Mouse (Mus musculus): ENCODE data around the gene Klrb1c.
A peak's percentile ranks its signal among the peaks of the same experiment; 100 is the strongest.
"Not testable (repeated sequence)": the region's sequence is repeated elsewhere in the genome, so short reads cannot be mapped to it uniquely, and the experiment has no call there.

Klrb1c gene

DNA sequence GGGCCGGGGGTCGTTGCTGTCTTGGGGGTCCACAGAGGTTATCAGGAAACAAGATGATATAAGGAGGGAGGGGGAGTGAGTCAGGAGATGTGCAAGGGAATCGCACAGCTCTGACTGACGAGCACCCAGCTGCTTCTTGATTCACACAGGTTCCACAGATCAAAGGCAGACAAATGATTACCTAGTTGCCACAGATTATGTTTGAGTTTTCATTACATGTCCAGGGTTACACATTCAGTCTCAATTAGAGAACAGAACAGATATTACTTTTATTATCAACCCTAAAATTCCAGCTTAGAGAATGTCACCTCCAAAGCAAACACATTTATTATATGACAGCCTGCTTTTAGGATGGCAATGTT, 33.6 kb downstream of the Klrb1c start:
- DNase-seq (ENCODE audit: low read depth, low spot score) = not testable (repeated sequence)

DNA sequence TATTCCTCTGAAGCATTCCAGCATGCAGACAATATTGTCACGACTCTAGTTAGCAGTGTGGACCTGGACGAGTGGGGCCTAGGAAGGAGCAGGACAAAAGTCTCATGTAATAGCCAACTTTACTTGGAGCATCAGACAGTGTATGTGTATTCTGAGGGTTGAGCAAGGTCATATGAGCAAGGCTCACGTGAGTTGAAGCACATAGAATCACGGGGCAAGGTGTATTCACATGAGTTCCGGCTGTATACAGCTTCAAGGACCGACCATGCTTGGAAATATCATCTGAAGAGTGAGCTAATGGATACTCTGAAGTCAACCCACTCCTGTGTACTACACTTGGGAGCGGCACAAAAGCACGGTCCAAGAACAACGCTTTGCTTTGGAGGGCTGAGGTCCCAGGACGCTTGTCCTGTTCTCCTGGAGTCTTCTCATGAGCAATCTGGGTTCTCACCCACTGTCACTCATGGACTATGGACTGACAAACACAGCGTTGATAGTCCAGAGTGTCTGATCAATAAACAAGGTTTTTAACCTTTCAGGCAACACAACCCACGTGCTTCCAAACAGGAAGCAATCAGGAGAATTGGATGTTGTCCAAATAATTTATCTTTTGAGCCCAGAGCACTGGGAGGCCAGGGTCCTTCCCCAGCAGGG, 34.1 kb downstream of the Klrb1c start:
- not testable (repeated sequence) for DNase-seq (ENCODE audit: low read depth, low spot score)

DNA sequence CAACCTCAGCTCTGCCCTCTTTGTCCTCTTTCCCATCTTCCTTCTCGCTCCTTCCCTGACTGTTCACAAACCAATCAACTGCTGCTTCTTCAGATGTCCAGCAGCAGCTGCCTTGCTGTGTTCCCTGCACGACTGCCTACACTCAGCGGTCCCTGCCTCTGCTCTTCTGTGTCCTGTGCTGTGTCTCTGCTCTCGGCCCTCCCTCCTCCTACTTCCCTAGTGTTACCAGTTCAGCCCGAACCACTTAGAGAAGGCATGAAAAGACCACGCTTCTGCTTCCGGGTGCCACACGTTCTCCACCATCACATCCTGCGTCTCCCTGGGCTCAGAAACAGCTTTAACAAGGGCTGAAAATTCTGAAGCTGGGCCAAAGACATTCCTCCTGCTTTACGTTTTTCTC, 34.8 kb downstream of the Klrb1c start:
- not testable (repeated sequence) for DNase-seq (ENCODE audit: low read depth, low spot score)

DNA sequence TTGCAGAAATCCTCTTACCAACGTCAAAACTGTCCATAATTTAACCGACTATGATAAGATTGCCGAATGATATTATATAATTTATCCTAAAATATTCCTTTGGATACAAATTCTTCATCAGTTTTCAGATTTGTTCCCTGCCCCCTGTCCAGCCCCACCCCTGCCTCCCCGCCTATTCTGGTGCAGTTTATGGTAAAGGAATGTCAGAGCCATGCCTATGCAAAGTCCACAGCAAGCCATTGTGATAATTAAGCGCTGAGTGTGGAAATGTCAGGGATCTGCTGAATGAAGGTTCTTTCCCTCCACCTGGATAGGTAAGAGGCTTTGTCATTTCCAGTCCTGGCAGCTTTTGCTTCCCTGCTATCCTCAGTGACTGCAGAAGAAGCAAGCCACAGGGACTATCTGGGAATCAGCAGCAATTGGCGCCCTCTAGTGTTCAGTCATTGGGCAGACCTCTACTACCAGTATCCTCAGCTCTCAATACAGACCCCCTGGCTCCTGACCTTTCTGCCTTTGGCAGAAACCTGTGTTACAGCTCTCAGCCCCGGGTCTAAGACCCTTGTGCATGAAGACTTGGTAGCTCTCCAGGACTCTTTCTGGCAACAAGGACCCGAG, 35.3 kb downstream of the Klrb1c start:
- peak; percentile 46 for DNase-seq (ENCODE audit: low read depth, low spot score)

DNA sequence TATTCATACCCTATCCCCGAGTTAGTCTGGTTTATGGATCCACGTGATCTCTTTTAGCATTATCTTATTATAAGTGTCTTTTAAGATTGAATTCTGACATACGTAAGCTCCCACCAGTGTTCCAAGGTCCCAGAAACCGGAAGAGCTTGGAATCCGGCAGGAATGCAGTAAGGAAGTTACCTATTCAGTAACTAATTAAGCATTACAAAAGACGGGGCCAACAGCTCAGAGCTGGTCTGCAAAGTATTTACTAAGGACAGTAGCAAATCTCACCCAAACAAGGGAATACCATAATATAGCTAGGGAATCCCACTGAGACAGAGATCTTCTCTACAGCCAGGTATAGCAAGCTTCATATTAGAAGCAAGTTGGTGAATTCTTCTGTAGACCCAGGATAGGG, 42.0 kb downstream of the Klrb1c start:
- not testable (repeated sequence) for DNase-seq (ENCODE audit: low read depth, low spot score)

DNA sequence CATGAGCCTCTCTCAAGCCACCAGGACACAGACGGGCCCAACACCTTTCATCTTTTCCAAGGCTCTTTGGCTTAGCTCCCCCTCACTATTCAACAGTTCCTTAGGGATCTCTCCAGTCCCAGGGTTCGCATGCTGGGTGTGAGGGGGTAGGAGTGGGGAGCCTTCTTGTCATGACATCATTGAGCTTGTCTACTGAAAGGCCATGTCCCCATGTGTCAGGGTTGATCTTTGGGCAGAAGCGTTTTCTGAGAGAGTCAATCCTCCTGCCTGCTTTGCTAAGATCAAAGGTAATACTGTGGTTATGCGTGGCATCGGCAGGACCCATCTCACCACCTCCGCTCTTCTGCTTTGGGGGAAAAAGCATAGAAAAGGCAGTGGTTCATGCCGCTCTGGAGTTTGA, 51.6 kb downstream of the Klrb1c start:
- DNase-seq (ENCODE audit: low read depth, low spot score) = no peak

DNA sequence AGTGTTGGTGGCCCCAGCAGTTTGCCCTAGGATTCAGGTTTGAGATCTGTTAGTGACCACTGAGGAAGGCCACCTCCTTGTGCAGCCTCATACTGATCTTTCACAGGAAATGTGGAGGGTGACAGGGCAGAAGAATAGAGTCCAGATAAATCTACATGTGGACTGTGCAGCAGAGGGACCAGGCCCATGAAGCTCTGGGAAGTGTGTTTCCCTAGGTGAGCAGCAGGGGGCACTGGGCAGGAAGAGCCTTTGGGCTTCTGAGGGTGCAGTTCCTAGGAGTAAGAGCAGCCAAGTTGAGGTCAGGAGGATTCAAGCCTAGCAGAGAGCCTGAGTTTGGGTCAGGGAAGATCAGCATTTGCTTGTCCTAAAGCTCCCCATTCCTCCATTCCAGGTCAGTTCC, 52.9 kb downstream of the Klrb1c start:
- DNase-seq (ENCODE audit: low read depth, low spot score) = no peak

DNA sequence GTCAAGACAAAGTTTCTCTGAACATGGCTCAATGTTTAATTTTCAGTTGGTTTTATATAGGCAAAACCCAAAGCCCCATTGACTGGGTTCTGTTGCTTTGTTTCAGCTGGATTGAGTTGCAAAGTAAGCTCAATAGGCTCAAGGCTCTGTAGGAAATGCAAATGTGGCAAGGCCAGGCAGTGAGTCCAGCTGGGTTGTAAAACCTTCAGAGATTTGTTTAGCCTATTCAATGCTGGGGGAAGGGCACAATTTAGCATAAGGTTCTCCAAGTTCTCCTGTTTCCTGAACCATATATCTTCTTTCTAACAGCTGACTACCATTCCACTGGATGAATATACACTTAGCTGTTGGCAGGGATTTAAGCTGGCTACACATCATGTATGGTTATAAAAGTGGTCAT, 54.1 kb downstream of the Klrb1c start:
- DNase-seq (ENCODE audit: low read depth, low spot score) = no peak

DNA sequence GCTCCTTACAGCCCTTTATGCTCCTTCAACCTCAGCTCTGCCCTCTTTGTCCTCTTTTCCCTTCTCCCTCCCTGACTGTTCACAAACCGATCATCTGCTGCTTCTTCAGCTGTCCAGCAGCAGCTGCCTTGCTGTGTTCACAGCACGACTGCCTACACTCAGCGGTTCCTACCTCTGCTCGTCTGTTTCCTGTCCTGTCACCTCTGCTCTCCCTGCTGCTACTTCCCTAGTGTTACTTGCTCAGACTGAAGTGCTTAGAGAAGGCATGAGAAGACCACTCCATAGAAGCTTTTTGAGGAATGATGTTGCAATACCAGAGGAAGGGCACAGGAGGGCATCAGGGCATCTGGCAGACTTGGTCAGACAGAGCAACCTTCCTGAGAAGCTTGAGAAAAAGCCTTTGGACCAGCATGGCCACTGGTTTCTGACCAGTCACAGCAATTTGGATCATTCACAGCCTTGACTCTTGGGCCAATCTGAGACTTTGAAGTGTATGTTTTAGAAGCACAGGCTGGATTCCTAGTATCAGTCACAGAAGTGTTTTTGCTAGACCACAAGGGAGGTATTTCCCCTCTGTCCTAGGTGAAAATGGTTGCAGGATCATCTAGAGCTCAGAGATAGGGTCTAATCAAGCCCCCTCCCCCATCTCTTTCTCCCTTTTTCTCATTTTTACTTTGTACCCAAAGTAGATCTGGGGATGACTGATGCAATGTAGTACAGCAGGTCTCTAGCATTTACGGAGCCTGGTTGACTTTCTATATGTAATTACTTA, 54.9 kb downstream of the Klrb1c start:
- DNase-seq (ENCODE audit: low read depth, low spot score) = no peak

DNA sequence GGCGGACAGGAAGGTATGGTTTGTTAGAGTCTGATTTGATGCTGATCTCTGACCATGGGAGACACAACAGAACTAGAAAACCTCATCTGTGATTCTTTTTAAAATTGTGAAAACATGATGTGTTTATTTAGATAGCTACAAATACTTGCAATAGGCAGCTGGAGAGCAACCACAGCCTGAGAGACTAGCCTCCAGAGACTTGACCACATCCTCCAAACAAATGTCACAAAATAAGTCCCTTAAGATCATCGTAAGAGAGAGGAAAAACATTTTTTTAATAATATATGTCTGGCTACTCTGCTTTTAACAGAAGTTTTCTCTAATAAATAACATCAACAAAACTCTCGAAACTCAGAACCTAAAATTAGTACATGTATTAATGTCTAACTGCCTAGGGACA, 57.0 kb downstream of the Klrb1c start:
- no peak for DNase-seq (ENCODE audit: low read depth, low spot score)
